Mouse (Mus musculus): ENCODE results near the gene Snx32. TPM values are rescaled to one million over a fixed set of nuclear protein-coding genes. Genes with fewer than 3 reads are reported as not detected.

The Snx32 gene
- 9.9 and 10.6 TPM in 2 replicates for polyA plus RNA-seq (2015; fragmentation: Nextera tagmentation; extraction: Ambion mirVana)

DNA sequence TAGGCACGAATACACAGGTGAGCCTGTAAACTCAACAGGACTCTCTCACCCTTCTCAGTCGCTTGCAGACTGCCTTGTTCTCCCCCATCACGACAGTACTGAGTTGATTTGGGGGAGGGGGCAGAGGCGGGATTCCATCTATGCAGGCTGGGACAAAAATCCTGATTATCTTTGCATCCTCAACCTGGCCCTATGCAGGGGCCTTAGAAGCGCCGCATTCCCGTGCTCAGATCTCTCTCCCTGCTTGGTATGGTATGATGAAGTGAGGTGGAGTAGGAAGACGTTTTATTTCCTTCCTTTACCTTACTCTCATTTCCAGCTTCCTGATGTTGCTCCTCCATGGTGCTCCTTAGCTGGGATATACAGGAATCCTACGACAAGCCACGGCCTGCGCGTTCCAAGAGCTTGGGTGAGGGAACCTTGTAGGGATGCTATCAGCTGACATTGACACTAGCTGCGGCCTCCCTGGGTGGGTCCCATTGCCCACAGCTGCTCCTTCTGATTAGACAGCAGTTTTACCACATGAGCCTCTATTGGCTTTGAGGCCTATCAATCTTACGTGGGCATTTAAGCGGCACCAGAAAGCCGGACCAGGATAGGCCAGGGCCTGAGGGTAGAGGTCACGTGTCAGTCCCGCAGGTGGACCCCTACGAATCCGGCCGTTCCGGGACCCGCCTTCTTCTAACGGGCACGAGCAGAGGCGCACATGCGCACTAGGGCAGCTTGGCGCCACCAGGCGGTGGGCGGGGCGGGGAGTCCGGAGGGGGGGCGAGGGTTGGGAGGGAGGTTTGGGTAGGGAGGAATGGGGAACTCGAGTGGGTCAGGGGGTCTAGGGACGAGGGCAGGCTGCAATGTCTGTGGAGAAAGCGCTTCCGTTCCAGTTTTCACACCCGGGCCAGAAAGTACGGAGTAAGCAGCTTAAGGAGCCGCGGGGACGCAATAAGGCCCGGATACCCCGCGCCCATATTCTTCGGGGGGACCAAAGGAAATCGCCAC lies at the start of gene Snx32:
TSS of gene Snx32 (minus strand) at position 508 of the 996 bp plus-strand sequence.
- peak within 1 kb of the TSS; percentile 75 for H3K9ac ChIP-seq (replicated peaks; ENCODE audit: low read length)
- 0 out of 2 replicates have a peak within 1 kb of the TSS, but pooled peaks have one; percentile 40 for H3K27ac ChIP-seq (ENCODE audit: low read length)
- no peaks in the 10 kb centered on the region; the same call in none of the 2 replicates for H3K9me3 ChIP-seq (ENCODE audit: low read length)
- H3K4me1 ChIP-seq (ENCODE audit: insufficient read depth, low read length): peaks cover 22% of the 10 kb centered on the region
- WGBS: 3% methylated on average over 46 of the region's 47 CpGs
- peak within 1 kb of the TSS; percentile 71 for H3K4me2 ChIP-seq (replicated peaks; ENCODE audit: low read depth, low read length)
- ATAC-seq (ENCODE audit: low FRiP score, low TSS enrichment): peak; percentile 99
- H3K36me3 ChIP-seq (ENCODE audit: insufficient read depth, low read length): no peaks in the 10 kb centered on the region
- no peaks in the 10 kb centered on the region for H3K27me3 ChIP-seq (ENCODE audit: insufficient read depth, low read length)
- H3K4me3 ChIP-seq (ENCODE audit: low read length): peak within 1 kb of the TSS; percentile 48

DNA sequence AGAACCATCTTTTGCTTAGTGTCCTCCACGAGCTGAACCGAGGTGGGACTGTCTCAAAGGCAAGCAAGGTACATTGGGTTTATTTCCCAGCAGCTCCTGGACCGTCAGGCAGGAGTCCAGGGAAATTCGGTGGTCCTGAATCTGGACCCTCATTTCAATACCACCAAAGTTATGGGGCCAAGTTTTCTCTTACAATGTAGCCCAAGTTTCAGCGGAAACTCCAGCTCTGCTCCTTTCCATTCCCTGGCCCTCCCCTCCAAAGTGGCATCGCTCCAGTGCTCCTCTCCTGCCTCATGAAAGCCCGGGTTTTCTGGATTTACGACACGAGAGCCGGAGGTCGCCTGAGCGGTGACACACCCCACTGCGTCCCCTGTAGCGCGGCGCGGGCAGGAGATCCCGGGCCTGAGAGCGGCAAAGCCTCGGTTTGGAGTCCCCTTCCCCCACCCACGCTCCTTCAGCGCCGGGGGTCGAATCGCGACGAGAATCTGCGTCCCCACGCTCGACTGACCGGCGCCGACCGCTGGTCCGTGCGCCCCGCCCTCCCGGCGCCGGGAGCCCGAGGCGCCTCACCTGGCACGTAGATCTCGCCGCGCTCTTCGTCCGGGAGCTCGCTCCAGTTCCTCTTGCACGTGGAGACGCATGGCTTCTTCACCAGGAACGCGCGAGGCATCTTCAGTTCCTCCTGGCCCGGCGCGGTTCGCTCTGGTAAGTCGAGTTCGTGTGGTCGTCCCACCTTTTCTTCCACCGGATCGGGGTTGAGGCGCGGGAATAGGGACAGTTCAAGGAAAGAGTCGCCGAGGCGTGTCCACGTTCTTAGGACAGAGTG lies 49.5 kb upstream of the Snx32 start:
- under 1% methylated on average over 64 of the region's 69 CpGs for WGBS
- H3K4me3 ChIP-seq (ENCODE audit: low read length): peak overlapping the region; percentile 55
- peak overlapping the region; percentile 69 for H3K9ac ChIP-seq (replicated peaks; ENCODE audit: low read length)
- peak; percentile 58 for ATAC-seq (ENCODE audit: low FRiP score, low TSS enrichment)
- peak overlapping the region; percentile 94 for H3K27ac ChIP-seq (ENCODE audit: low read length)
- peaks cover 50% of the 10 kb centered on the region for H3K4me1 ChIP-seq (ENCODE audit: insufficient read depth, low read length)
- peaks cover 34% of the 10 kb centered on the region for H3K27me3 ChIP-seq (ENCODE audit: insufficient read depth, low read length)
- H3K36me3 ChIP-seq (ENCODE audit: insufficient read depth, low read length): no peaks in the 10 kb centered on the region
- no peaks in the 10 kb centered on the region for H3K9me3 ChIP-seq (ENCODE audit: low read length)
- peak overlapping the region; percentile 66 for H3K4me2 ChIP-seq (replicated peaks; ENCODE audit: low read depth, low read length)

DNA sequence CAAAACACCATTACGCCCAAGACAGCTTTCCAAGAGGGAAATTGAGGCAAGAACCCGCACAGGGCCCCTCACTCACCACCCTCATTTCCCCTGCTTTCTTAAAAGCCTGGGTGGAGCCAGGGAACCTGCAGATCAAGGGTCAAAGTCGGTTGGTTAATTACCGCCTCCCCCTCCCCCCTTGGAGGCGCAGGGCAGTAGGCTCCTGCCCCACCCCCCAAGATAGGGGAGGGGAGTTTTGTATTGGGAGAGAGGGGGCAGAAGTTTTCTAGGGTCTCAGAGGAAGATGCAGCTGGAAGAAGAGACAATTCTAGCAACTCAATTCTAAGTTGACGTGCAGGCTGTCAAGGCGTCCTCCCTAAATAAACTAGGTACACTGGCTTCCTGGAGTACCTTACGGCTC lies 48.9 kb upstream of the Snx32 start:
- Histone ChIP-seq H3K4me2 (replicated peaks; ENCODE audit: low read depth, low read length) (peak overlapping the region; percentile 66), H3K27ac (ENCODE audit: low read length) (peak overlapping the region; percentile 94), H3K27me3 (ENCODE audit: insufficient read depth, low read length) (peaks cover 34% of the 10 kb centered on the region), H3K4me1 (ENCODE audit: insufficient read depth, low read length) (peaks cover 53% of the 10 kb centered on the region), H3K4me3 (ENCODE audit: low read length) (peak overlapping the region; percentile 55), H3K9ac (replicated peaks; ENCODE audit: low read length) (peak overlapping the region; percentile 69), H3K36me3 (ENCODE audit: insufficient read depth, low read length) (no peaks in the 10 kb centered on the region), H3K9me3 (ENCODE audit: low read length) (no peaks in the 10 kb centered on the region)
- ATAC-seq (ENCODE audit: low FRiP score, low TSS enrichment): no peak
- WGBS: 9% methylated on average over 8 of the region's 8 CpGs

DNA sequence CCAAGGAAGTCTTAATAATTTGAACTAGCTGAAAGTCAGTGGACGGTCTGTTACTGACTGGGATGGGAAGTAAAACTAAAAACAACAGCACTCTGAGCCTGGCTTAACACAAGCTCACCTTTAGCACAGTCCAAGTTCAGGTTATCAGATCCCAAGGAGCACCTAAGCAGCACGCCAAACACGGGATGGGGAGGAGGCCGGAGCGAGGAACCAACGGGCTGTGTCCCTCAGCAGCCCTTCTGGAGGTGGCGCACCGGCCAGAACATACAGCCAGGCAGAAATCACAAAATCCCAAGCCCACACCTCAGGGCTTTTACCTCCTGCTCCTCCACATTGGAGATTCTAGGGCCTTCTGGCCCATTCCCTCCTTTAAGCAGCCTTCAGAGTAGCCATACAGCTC lies 48.4 kb upstream of the Snx32 start:
- H3K27me3 ChIP-seq (ENCODE audit: insufficient read depth, low read length): peaks cover 34% of the 10 kb centered on the region
- H3K4me2 ChIP-seq (replicated peaks; ENCODE audit: low read depth, low read length): peak overlapping the region; percentile 66
- H3K4me1 ChIP-seq (ENCODE audit: insufficient read depth, low read length): peaks cover 57% of the 10 kb centered on the region
- H3K9me3 ChIP-seq (ENCODE audit: low read length): no peaks in the 10 kb centered on the region
- H3K4me3 ChIP-seq (ENCODE audit: low read length): peak overlapping the region; percentile 55
- no peak for ATAC-seq (ENCODE audit: low FRiP score, low TSS enrichment)
- H3K9ac ChIP-seq (replicated peaks; ENCODE audit: low read length): peak overlapping the region; percentile 69
- WGBS: 34% methylated on average over 8 of the region's 8 CpGs
- peak overlapping the region; percentile 94 for H3K27ac ChIP-seq (ENCODE audit: low read length)
- no peaks in the 10 kb centered on the region for H3K36me3 ChIP-seq (ENCODE audit: insufficient read depth, low read length)

DNA sequence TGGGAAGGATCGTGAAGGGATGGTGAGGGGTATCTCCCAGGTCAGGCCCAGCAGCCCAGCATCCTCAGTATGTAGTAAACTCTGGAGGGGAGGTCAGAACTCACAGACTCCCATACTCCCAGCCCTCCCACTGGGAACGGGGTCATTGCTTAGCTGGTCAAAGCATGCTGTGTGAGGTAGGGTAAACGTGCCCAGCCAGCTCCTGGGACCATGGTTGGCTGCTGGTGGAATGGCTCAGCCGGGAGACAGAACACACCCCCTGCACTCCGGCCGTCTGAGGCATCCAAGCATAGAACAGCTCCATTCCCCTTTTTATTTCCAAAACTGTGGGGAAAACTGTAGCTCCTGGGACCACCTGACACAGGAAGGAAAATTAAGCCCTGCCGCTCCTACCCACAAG lies 47.8 kb upstream of the Snx32 start:
- Histone ChIP-seq H3K27ac (ENCODE audit: low read length) (peak overlapping the region; percentile 94), H3K4me2 (replicated peaks; ENCODE audit: low read depth, low read length) (peak overlapping the region; percentile 66), H3K36me3 (ENCODE audit: insufficient read depth, low read length) (no peaks in the 10 kb centered on the region), H3K4me3 (ENCODE audit: low read length) (peak overlapping the region; percentile 55), H3K9me3 (ENCODE audit: low read length) (no peaks in the 10 kb centered on the region), H3K9ac (replicated peaks; ENCODE audit: low read length) (peak overlapping the region; percentile 55), H3K4me1 (ENCODE audit: insufficient read depth, low read length) (peaks cover 63% of the 10 kb centered on the region), H3K27me3 (ENCODE audit: insufficient read depth, low read length) (peaks cover 34% of the 10 kb centered on the region)
- peak; percentile 69 for ATAC-seq (ENCODE audit: low FRiP score, low TSS enrichment)
- WGBS: 21% methylated on average over 7 of the region's 7 CpGs

DNA sequence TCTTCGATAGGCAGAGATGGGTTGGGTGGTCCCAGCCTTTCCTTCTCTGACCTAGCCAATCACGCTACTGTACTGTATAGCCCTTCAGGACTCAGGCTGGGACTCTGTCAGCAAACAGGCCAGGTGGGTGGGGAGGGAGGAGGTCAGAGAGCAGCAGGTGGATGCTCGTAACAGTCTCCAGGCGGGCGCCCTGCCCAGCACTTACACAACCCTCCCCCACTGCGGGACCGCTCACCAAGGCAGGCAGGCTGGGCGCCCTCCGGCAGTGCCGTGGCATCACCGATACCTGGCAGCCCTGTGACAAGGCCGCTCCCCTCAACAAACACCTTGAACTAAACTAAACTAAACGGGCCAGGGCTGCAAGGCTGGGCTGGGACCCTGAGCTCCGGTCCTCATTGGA lies 43.9 kb upstream of the Snx32 start:
- ATAC-seq (ENCODE audit: low FRiP score, low TSS enrichment): 0 out of 2 replicates have a peak, but pooled peaks have one; percentile 46
- WGBS: 68% methylated on average over 14 of the region's 14 CpGs
- Histone ChIP-seq H3K9ac (replicated peaks; ENCODE audit: low read length) (no peak overlapping the region), H3K9me3 (ENCODE audit: low read length) (no peaks in the 10 kb centered on the region), H3K4me1 (ENCODE audit: insufficient read depth, low read length) (peaks cover 41% of the 10 kb centered on the region), H3K27me3 (ENCODE audit: insufficient read depth, low read length) (peaks cover 14% of the 10 kb centered on the region), H3K36me3 (ENCODE audit: insufficient read depth, low read length) (peaks cover 21% of the 10 kb centered on the region), H3K4me3 (ENCODE audit: low read length) (no peak overlapping the region), H3K27ac (ENCODE audit: low read length) (no peak overlapping the region), H3K4me2 (replicated peaks; ENCODE audit: low read depth, low read length) (no peak overlapping the region)

DNA sequence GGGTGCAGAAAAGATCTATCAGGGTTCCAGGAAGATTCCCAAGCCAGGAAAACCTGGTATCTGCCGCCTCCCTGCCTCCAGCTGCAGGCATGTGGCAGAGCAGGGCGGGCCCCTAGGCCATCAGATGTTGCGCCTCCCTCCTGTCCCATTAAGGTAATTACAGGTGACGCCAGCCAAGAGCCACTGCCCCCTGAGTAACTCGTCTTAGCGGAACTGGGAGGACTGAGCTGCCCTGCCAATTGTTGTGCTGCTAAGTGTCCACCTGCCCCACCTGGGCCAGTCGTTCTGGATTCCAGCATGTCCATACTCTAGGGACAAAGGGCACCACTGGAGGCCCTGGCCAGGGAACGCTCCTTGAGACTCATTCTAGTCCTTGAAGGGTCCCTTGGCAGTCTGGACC lies 43.5 kb upstream of the Snx32 start:
- Histone ChIP-seq H3K9me3 (ENCODE audit: low read length) (no peaks in the 10 kb centered on the region), H3K4me1 (ENCODE audit: insufficient read depth, low read length) (peaks cover 37% of the 10 kb centered on the region), H3K4me2 (replicated peaks; ENCODE audit: low read depth, low read length) (no peak overlapping the region), H3K36me3 (ENCODE audit: insufficient read depth, low read length) (peaks cover 21% of the 10 kb centered on the region), H3K27me3 (ENCODE audit: insufficient read depth, low read length) (peaks cover 9% of the 10 kb centered on the region), H3K27ac (ENCODE audit: low read length) (no peak overlapping the region), H3K9ac (replicated peaks; ENCODE audit: low read length) (0 out of 2 replicates have a peak overlapping the region, but pooled peaks have one; percentile 5), H3K4me3 (ENCODE audit: low read length) (no peak overlapping the region)
- no peak for ATAC-seq (ENCODE audit: low FRiP score, low TSS enrichment)
- WGBS: 46% methylated on average over 8 of the region's 8 CpGs

DNA sequence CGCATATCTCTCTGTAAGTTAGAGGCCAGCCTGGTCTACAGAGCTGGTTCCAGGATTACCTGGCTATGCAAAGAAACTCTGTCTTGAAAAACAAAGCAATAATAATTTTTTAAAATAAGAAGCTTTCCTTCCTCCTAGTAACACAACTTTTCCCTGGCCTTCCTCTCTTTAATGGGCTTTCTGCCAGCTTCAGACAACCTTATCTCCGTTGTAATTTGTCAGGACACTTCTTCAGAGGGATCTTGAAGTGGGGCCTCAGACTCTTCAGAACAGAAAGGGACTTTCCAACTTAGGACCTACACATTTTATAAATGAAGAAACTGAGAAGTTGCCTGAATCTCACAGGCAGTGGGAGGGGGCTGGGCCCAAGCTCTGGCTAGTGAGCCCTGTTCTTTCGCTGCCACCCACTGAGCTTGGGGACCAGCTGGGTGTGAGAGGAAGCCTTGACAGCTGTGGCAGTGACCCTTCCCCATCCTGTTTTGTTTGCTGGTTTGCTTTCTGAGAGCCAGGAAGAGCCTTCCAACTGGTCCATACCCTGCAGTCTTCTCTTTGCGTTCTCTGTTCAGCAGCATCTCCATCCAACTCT lies 37.2 kb upstream of the Snx32 start:
- H3K36me3 ChIP-seq (ENCODE audit: insufficient read depth, low read length): peaks cover 21% of the 10 kb centered on the region
- no peaks in the 10 kb centered on the region for H3K9me3 ChIP-seq (ENCODE audit: low read length)
- no peak overlapping the region for H3K9ac ChIP-seq (replicated peaks; ENCODE audit: low read length)
- H3K4me2 ChIP-seq (replicated peaks; ENCODE audit: low read depth, low read length): no peak overlapping the region
- H3K27ac ChIP-seq (ENCODE audit: low read length): no peak overlapping the region
- peaks cover 3% of the 10 kb centered on the region; the same call in 1 of the 2 replicates for H3K4me1 ChIP-seq (ENCODE audit: insufficient read depth, low read length)
- H3K4me3 ChIP-seq (ENCODE audit: low read length): no peak overlapping the region
- 68% methylated on average over 4 of the region's 4 CpGs for WGBS
- H3K27me3 ChIP-seq (ENCODE audit: insufficient read depth, low read length): no peaks in the 10 kb centered on the region
- no peak for ATAC-seq (ENCODE audit: low FRiP score, low TSS enrichment)

DNA sequence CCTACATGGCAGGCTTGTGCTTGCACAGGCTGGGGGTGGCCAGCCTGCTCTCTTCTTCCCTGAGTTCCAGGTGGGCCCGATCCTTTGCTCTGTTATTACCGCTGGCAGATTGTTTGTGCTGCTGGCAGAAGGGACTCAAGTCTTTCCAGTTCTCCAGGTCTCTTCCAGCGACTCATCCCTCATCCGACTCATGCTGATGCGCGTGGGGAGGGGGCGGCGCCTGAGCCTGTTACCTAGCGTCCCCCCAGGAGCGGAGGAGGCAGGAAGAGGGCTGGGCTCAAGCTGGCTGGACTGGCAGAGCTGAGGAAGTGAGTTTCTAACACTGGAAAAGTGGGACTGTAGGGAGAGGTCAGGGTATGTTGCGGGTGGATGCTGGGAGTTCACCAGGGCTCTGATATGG lies 33.7 kb upstream of the Snx32 start:
- H3K4me2 ChIP-seq (replicated peaks; ENCODE audit: low read depth, low read length): no peak overlapping the region
- ATAC-seq (ENCODE audit: low FRiP score, low TSS enrichment): no peak
- H3K4me3 ChIP-seq (ENCODE audit: low read length): no peak overlapping the region
- 55% methylated on average over 11 of the region's 11 CpGs for WGBS
- no peaks in the 10 kb centered on the region for H3K9me3 ChIP-seq (ENCODE audit: low read length)
- H3K9ac ChIP-seq (replicated peaks; ENCODE audit: low read length): no peak overlapping the region
- no peaks in the 10 kb centered on the region for H3K36me3 ChIP-seq (ENCODE audit: insufficient read depth, low read length)
- peaks cover 12% of the 10 kb centered on the region; the same call in 1 of the 2 replicates for H3K4me1 ChIP-seq (ENCODE audit: insufficient read depth, low read length)
- no peak overlapping the region for H3K27ac ChIP-seq (ENCODE audit: low read length)
- no peaks in the 10 kb centered on the region for H3K27me3 ChIP-seq (ENCODE audit: insufficient read depth, low read length)
